Comparison of ENCODE assay signal across 28 mouse cellular contexts in genomic region chrX:12053315-12053914, GRCm38 (mm10).
DNase-seq lines count a peak whose midpoint lies in the region; ATAC-seq lines count a peak whose summit lies in the region.
"Had no signal": no experiment of that assay in that cellular context is flagged by ENCODE, and none has a peak within 500 bp of the region (broad histone marks: within the 10 kb centered on the region; RNA-seq: fewer than 3 reads in every experiment).

No protein-coding gene starts in this region.

- DNase-seq in midbrain, embryonic 11.5 days (ENCODE audit: low spot score, missing footprints): peak; percentile 74
- peak; percentile 54 for DNase-seq in lung, postnatal 25 days (ENCODE audit: low spot score)
- DNase-seq in layer of hippocampus, adult 18-20 months (ENCODE audit: low spot score in 2 of 2): no peak
- no peak for DNase-seq in hindbrain, embryonic 10.5 days (ENCODE audit: low spot score)
- no peak for DNase-seq in thymus, postnatal 4 days
- DNase-seq: adrenal gland, postnatal 10 days; adrenal gland, postnatal 36 days; B cell, adult 2 months; cerebellum, adult 18-20 months; cerebellum, adult 9-10 months; cerebellum, postnatal 14 days; forebrain, postnatal 0 days; gastrocnemius, postnatal 10 days; gastrocnemius, postnatal 36 days; heart, postnatal 14 days; heart, postnatal 4 days had no signal

- no peaks in the 10 kb centered on the region; the same call in 1 of the 2 replicates for H3K4me1 ChIP-seq in midbrain, embryonic 11.5 days (ENCODE audit: control insufficient read depth, insufficient read depth, low read length)
- H3K4me1 ChIP-seq in midbrain, embryonic 15.5 days: peaks cover 7% of the 10 kb centered on the region
- H3K4me1 ChIP-seq in lung, embryonic 16.5 days (replicated peaks; ENCODE audit: control insufficient read depth, insufficient read depth, low read length): peaks cover 8% of the 10 kb centered on the region
- H3K4me1 ChIP-seq in hindbrain, embryonic 10.5 days (replicated peaks): peaks cover 9% of the 10 kb centered on the region

- H3K9ac ChIP-seq in midbrain, embryonic 11.5 days (ENCODE audit: low read length): no peak overlapping the region
- no peak overlapping the region for H3K9ac ChIP-seq in midbrain, embryonic 15.5 days
- no peak overlapping the region for H3K9ac ChIP-seq in lung, embryonic 16.5 days (ENCODE audit: low read length)
- H3K9ac ChIP-seq: forebrain, embryonic 13.5 days; forebrain, postnatal 0 days; heart, embryonic 13.5 days; hindbrain, embryonic 12.5 days; hindbrain, embryonic 15.5 days had no signal

- H3K36me3 ChIP-seq in midbrain, embryonic 11.5 days (ENCODE audit: control insufficient read depth, insufficient read depth, low read length): peaks cover 4% of the 10 kb centered on the region; the same call in 1 of the 2 replicates
- H3K36me3 ChIP-seq in midbrain, embryonic 15.5 days (replicated peaks): no peaks in the 10 kb centered on the region
- H3K36me3 ChIP-seq in lung, embryonic 16.5 days (ENCODE audit: control insufficient read depth, insufficient read depth, low read length): peaks cover 9% of the 10 kb centered on the region
- H3K36me3 ChIP-seq in hindbrain, embryonic 10.5 days: peaks cover 77% of the 10 kb centered on the region

- no peak overlapping the region for H3K4me2 ChIP-seq in midbrain, embryonic 11.5 days
- H3K4me2 ChIP-seq in midbrain, embryonic 15.5 days: no peak overlapping the region
- no peak overlapping the region for H3K4me2 ChIP-seq in lung, embryonic 16.5 days (ENCODE audit: low read depth, low read length)
- H3K4me2 ChIP-seq: forebrain, embryonic 13.5 days; heart, embryonic 13.5 days; hindbrain, embryonic 12.5 days; hindbrain, embryonic 15.5 days had no signal

- H3K27me3 ChIP-seq in midbrain, embryonic 11.5 days (ENCODE audit: control insufficient read depth, insufficient read depth, low read length): no peaks in the 10 kb centered on the region
- H3K27me3 ChIP-seq in midbrain, embryonic 15.5 days (replicated peaks): no peaks in the 10 kb centered on the region
- H3K27me3 ChIP-seq in lung, embryonic 16.5 days (ENCODE audit: control insufficient read depth, insufficient read depth, low read depth, low read length): no peaks in the 10 kb centered on the region
- H3K27me3 ChIP-seq in hindbrain, embryonic 10.5 days (ENCODE audit: insufficient read depth, poor library complexity, severe bottlenecking): peaks cover 30% of the 10 kb centered on the region
- H3K27me3 ChIP-seq: CH12.LX; forebrain, embryonic 13.5 days; hindbrain, embryonic 15.5 days had no signal

- no peak overlapping the region for H3K4me3 ChIP-seq in midbrain, embryonic 11.5 days (ENCODE audit: low read depth, low read length)
- H3K4me3 ChIP-seq in midbrain, embryonic 15.5 days: no peak overlapping the region
- H3K4me3 ChIP-seq in lung, embryonic 16.5 days (ENCODE audit: low read length): no peak overlapping the region
- no peak overlapping the region for H3K4me3 ChIP-seq in hindbrain, embryonic 10.5 days
- H3K4me3 ChIP-seq: forebrain, embryonic 10.5 days; forebrain, embryonic 13.5 days; heart, adult 2 months; heart, embryonic 10.5 days; heart, embryonic 13.5 days; hindbrain, embryonic 12.5 days; hindbrain, embryonic 15.5 days had no signal

- ATAC-seq in midbrain, embryonic 11.5 days (ENCODE audit: low FRiP score): no peak
- ATAC-seq in midbrain, embryonic 15.5 days (replicated peaks): no peak
- ATAC-seq in lung, embryonic 16.5 days (ENCODE audit: low read depth): peak; percentile 89
- ATAC-seq: forebrain, embryonic 13.5 days; forebrain, postnatal 0 days; Patski had no signal

- WGBS in midbrain, embryonic 11.5 days: 81% methylated on average over 9 of the region's 9 CpGs
- 69% methylated on average over 9 of the region's 9 CpGs for WGBS in midbrain, embryonic 15.5 days
- WGBS in lung, embryonic 16.5 days: 57% methylated on average over 9 of the region's 9 CpGs
- 78% methylated on average over 9 of the region's 9 CpGs for WGBS in hindbrain, embryonic 10.5 days

- no peaks in the 10 kb centered on the region for H3K9me3 ChIP-seq in midbrain, embryonic 11.5 days (ENCODE audit: control insufficient read depth, low read length)
- no peaks in the 10 kb centered on the region for H3K9me3 ChIP-seq in midbrain, embryonic 15.5 days
- H3K9me3 ChIP-seq in lung, embryonic 16.5 days (ENCODE audit: control insufficient read depth, low read length): no peaks in the 10 kb centered on the region
- H3K9me3 ChIP-seq in hindbrain, embryonic 10.5 days: no peaks in the 10 kb centered on the region
- H3K9me3 ChIP-seq: forebrain, embryonic 10.5 days; forebrain, embryonic 13.5 days; G1E; heart, embryonic 10.5 days; heart, embryonic 13.5 days; hindbrain, embryonic 12.5 days; hindbrain, embryonic 15.5 days had no signal

- no peak overlapping the region for H3K27ac ChIP-seq in midbrain, embryonic 11.5 days (ENCODE audit: low read depth, low read length)
- H3K27ac ChIP-seq in midbrain, embryonic 15.5 days: no peak overlapping the region
- H3K27ac ChIP-seq in lung, embryonic 16.5 days (ENCODE audit: low read length): no peak overlapping the region
- no peak overlapping the region for H3K27ac ChIP-seq in hindbrain, embryonic 10.5 days
- H3K27ac ChIP-seq: forebrain, embryonic 10.5 days; forebrain, embryonic 13.5 days; heart, adult 2 months; heart, embryonic 10.5 days; heart, embryonic 13.5 days; hindbrain, embryonic 12.5 days; hindbrain, embryonic 15.5 days had no signal

Comparison
In these comparisons a context has a peak if more than half of its experiments do, and no peak if none do; other contexts are left out.
1. DNase-seq: peak in midbrain, embryonic 11.5 days (single experiment) and lung, postnatal 25 days (single experiment); none in layer of hippocampus, adult 18-20 months (0 of 2), hindbrain, embryonic 10.5 days (single experiment) and thymus, postnatal 4 days (single experiment).